Mouse (Mus musculus) thymus, adult 2 months (tissue): ENCODE measurements around the gene Tgm5.

Experiments used
- CTCF ChIP-seq: fragments of 200-500 bp; IDR thresholded peaks from 2 replicates; pipeline ENCODE4 v1.5.1; 2012; ENCODE audit warnings: mild to moderate bottlenecking, control low read depth, low read length, moderate library complexity, borderline replicate concordance; ENCODE audit not compliant: control insufficient read depth, poor library complexity, insufficient read depth; ENCODE audit errors: extremely low read depth
- POLR2A ChIP-seq: fragments of 200-500 bp; IDR thresholded peaks from 2 replicates; pipeline ENCODE4 v1.6.1; 2012; ENCODE audit warnings: mild to moderate bottlenecking, low read length, control low read depth, moderate library complexity; ENCODE audit not compliant: control insufficient read depth, poor library complexity, insufficient read depth; ENCODE audit errors: extremely low read depth

DNA sequence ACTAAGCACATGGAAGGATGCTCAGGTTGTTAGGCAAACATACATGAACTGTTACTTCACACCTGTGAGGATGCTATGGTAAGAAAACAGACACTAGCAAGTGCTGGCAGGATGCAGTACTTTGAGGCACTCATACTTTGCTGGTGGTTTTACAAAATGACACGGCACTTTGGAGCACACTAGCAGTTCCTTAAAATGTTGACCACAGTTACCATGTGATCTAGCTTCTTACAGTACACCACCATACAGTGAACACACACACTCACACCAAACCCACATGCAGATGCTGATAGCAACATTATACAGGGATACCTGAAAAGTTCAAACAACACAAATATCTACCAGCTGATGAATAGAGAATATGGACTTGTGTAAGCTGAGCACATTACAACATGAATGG is 3.0 kb downstream of the Tgm5 start:
- TF ChIP-seq POLR2A (no peak), CTCF (no peak)
